Mouse (Mus musculus): ENCODE data around the gene Cntnap5a. TPM values are rescaled to one million over a fixed set of nuclear protein-coding genes. Genes with fewer than 3 reads are reported as not detected.

The Cntnap5a gene
- polyA plus RNA-seq, 1 experiment from 2014 or later: 0.07 TPM

DNA sequence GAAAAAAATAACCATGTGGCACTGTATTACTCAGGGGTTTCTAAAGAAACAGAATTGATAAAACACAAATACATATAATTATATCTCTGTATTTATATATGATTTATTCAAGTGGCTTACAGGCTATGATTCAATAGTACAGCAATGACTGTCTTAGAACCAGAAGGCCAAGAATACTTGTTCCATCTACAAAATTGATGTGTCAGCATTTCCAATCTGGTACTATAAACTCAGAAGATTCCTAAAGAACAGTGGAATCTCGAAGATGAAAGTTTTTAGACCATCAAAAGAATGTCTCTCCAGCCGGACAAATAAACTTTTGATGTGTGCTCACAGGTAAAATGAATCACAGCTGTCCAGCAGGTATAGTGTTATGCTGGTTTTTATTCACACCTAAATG lies 331.2 kb downstream of the Cntnap5a start:
- no peak overlapping the region for H3K27ac ChIP-seq (ENCODE audit: low read depth, low read length)
- no peak overlapping the region for H3K9ac ChIP-seq (ENCODE audit: low read length)
- 71% methylated on average over 2 of the region's 2 CpGs for WGBS
- no peak overlapping the region for H3K4me3 ChIP-seq (ENCODE audit: low read depth, low read length)
- no peaks in the 10 kb centered on the region for H3K9me3 ChIP-seq (ENCODE audit: control insufficient read depth, low read length)
- H3K27me3 ChIP-seq (ENCODE audit: control insufficient read depth, insufficient read depth, low read length): no peaks in the 10 kb centered on the region
- ATAC-seq (ENCODE audit: low FRiP score): no peak
- H3K36me3 ChIP-seq (ENCODE audit: control insufficient read depth, insufficient read depth, low read length): no peaks in the 10 kb centered on the region
- no peak for DNase-seq (ENCODE audit: low spot score, missing footprints)
- H3K4me2 ChIP-seq: no peak overlapping the region
- no peaks in the 10 kb centered on the region for H3K4me1 ChIP-seq (ENCODE audit: control insufficient read depth, insufficient read depth, low read length)

DNA sequence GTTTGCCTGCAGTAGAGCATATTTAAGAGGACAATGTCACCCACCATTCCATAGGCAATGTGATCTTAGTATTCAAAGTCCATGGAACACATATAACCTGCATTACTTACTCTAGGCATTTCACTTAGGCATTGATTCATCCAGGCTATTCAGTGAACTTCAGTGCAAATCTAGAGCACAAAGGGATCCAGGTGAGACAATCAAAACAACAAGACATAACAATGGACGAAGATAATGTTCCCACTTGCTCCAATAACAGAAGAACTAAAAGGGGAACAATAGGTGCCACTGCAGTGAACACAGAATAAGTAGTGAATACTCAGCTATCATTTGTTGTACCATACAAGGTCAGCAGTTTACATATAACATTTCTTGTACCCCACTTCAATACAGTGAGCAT lies 345.1 kb downstream of the Cntnap5a start:
- H3K9ac ChIP-seq (ENCODE audit: low read length): no peak overlapping the region
- H3K4me2 ChIP-seq: no peak overlapping the region
- H3K27me3 ChIP-seq (ENCODE audit: control insufficient read depth, insufficient read depth, low read length): no peaks in the 10 kb centered on the region
- H3K4me3 ChIP-seq (ENCODE audit: low read depth, low read length): no peak overlapping the region
- H3K9me3 ChIP-seq (ENCODE audit: control insufficient read depth, low read length): no peaks in the 10 kb centered on the region
- no peak for DNase-seq (ENCODE audit: low spot score, missing footprints)
- WGBS: 85% methylated on average over 1 of the region's 1 CpGs
- H3K27ac ChIP-seq (ENCODE audit: low read depth, low read length): no peak overlapping the region
- H3K36me3 ChIP-seq (ENCODE audit: control insufficient read depth, insufficient read depth, low read length): no peaks in the 10 kb centered on the region
- H3K4me1 ChIP-seq (ENCODE audit: control insufficient read depth, insufficient read depth, low read length): no peaks in the 10 kb centered on the region
- ATAC-seq (ENCODE audit: low FRiP score): no peak

DNA sequence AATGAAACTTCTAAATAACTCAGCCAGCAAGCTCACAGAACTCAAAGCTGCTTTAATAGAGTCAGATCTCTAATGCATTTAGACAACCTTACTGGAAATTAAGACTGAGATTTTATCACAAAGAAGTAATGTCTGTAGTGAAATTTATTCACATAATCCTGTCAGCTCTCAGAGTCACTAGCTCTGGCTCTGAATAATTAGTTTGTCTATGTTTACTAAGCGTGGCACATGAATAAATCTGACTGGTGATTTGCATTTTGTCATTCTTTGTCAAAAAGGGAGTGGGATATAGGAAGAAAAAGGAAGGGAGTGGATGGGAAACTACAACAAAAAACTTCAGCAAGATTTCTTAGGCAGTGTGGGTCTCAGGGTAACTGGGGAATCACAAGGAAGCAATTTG lies 351.3 kb downstream of the Cntnap5a start:
- ATAC-seq (ENCODE audit: low FRiP score) (peak; percentile 75), DNase-seq (ENCODE audit: low spot score, missing footprints) (no peak)
- Histone ChIP-seq H3K27ac (ENCODE audit: low read depth, low read length) (no peak overlapping the region), H3K4me3 (ENCODE audit: low read depth, low read length) (no peak overlapping the region), H3K27me3 (ENCODE audit: control insufficient read depth, insufficient read depth, low read length) (no peaks in the 10 kb centered on the region), H3K9ac (ENCODE audit: low read length) (no peak overlapping the region), H3K36me3 (ENCODE audit: control insufficient read depth, insufficient read depth, low read length) (no peaks in the 10 kb centered on the region), H3K9me3 (ENCODE audit: control insufficient read depth, low read length) (no peaks in the 10 kb centered on the region), H3K4me1 (ENCODE audit: control insufficient read depth, insufficient read depth, low read length) (no peaks in the 10 kb centered on the region), H3K4me2 (no peak overlapping the region)
- WGBS: 8% methylated on average over 1 of the region's 1 CpGs

DNA sequence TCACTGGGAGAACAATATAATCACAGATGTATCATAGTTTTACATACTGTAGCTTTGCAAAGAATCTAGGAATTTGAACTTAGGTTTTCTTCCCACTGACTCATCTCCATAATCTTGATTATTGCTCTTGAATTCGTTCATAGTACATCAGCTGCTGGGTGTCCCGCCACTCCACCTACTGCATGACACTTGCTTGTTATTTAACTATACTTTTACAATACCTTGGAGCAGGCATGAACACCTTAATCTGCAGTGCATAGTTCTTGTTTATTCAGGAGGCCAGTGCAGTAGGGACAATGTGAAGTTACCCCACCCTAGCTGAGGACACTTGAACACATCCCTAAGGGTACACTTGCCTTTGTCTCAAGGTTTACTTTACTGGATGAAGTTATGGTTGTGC lies 352.3 kb downstream of the Cntnap5a start:
- H3K9me3 ChIP-seq (ENCODE audit: control insufficient read depth, low read length): no peaks in the 10 kb centered on the region
- DNase-seq (ENCODE audit: low spot score, missing footprints) (no peak), ATAC-seq (ENCODE audit: low FRiP score) (no peak; the same call in 1 of the 2 replicates)
- no peaks in the 10 kb centered on the region for H3K36me3 ChIP-seq (ENCODE audit: control insufficient read depth, insufficient read depth, low read length)
- no peak overlapping the region for H3K9ac ChIP-seq (ENCODE audit: low read length)
- no peak overlapping the region for H3K27ac ChIP-seq (ENCODE audit: low read depth, low read length)
- no peaks in the 10 kb centered on the region for H3K4me1 ChIP-seq (ENCODE audit: control insufficient read depth, insufficient read depth, low read length)
- no peak overlapping the region for H3K4me3 ChIP-seq (ENCODE audit: low read depth, low read length)
- H3K4me2 ChIP-seq: no peak overlapping the region
- 83% methylated on average over 2 of the region's 2 CpGs for WGBS
- no peaks in the 10 kb centered on the region for H3K27me3 ChIP-seq (ENCODE audit: control insufficient read depth, insufficient read depth, low read length)

DNA sequence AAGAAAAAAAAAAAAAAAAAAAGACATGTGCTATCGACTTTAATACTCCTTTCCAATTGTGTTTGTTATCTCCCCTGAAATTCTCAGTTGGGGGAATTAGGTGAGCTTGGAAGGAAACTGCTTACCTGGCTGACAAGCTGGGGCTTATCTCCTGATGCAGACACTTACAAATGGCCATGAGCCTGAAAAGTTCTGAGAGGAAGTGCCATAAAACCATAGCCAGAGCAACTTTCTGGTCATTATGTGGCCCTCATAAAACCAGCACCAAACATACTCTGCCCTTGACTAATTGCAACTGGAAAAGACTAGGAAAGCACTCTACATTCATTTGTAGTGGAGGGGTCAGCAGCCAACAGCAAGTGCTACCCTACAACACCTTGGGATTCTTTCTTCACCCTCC lies 359.5 kb downstream of the Cntnap5a start:
- 87% methylated on average over 1 of the region's 1 CpGs for WGBS
- ATAC-seq (ENCODE audit: low FRiP score) (no peak), DNase-seq (ENCODE audit: low spot score, missing footprints) (peak; percentile 21)
- Histone ChIP-seq H3K27me3 (ENCODE audit: control insufficient read depth, insufficient read depth, low read length) (no peaks in the 10 kb centered on the region), H3K36me3 (ENCODE audit: control insufficient read depth, insufficient read depth, low read length) (no peaks in the 10 kb centered on the region), H3K4me2 (no peak overlapping the region), H3K4me1 (ENCODE audit: control insufficient read depth, insufficient read depth, low read length) (no peaks in the 10 kb centered on the region), H3K9me3 (ENCODE audit: control insufficient read depth, low read length) (no peaks in the 10 kb centered on the region), H3K27ac (ENCODE audit: low read depth, low read length) (no peak overlapping the region), H3K9ac (ENCODE audit: low read length) (no peak overlapping the region), H3K4me3 (ENCODE audit: low read depth, low read length) (no peak overlapping the region)

DNA sequence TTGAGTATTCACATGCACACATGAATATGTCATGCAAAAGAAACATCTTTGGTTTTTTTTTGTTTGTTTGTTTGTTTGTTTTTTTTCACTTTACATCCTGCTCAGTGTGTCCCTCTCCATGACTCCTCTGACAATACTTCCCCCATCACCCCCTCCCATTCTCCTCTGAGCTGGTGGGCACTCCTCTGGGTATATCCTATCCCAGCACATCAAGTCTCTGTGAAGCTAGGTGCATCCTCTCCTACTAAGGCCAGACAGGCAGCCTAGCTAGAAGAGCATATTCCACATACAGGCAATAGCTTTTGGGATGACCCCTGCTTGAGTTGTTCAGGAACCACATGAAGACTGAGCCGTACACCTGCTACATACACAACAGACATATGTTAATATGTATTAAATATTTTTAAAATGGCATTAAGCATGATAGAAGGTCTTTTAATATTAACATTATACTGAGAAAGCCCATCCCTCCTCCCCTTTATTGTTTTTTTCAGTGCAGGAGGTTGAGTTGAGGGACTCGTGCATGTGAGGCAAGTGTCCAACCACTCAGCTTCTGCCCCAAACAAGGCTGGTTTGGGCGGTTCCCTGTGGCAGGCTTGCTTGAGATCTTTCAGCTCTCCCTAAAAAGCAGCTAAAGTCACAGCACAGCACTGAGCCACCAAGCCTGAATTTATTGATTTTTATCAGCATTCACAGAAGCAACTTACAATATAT lies 422.6 kb downstream of the Cntnap5a start:
- no peaks in the 10 kb centered on the region for H3K27me3 ChIP-seq (ENCODE audit: control insufficient read depth, insufficient read depth, low read length)
- H3K27ac ChIP-seq (ENCODE audit: low read depth, low read length): no peak overlapping the region
- 89% methylated on average over 3 of the region's 3 CpGs for WGBS
- 0 out of 2 replicates have a peak, but pooled peaks have one; percentile 33 for ATAC-seq (ENCODE audit: low FRiP score)
- H3K4me2 ChIP-seq: no peak overlapping the region
- H3K4me3 ChIP-seq (ENCODE audit: low read depth, low read length): no peak overlapping the region
- DNase-seq (ENCODE audit: low spot score, missing footprints): no peak
- H3K4me1 ChIP-seq (ENCODE audit: control insufficient read depth, insufficient read depth, low read length): no peaks in the 10 kb centered on the region
- H3K9ac ChIP-seq (ENCODE audit: low read length): no peak overlapping the region
- H3K9me3 ChIP-seq (ENCODE audit: control insufficient read depth, low read length): no peaks in the 10 kb centered on the region
- H3K36me3 ChIP-seq (ENCODE audit: control insufficient read depth, insufficient read depth, low read length): no peaks in the 10 kb centered on the region

DNA sequence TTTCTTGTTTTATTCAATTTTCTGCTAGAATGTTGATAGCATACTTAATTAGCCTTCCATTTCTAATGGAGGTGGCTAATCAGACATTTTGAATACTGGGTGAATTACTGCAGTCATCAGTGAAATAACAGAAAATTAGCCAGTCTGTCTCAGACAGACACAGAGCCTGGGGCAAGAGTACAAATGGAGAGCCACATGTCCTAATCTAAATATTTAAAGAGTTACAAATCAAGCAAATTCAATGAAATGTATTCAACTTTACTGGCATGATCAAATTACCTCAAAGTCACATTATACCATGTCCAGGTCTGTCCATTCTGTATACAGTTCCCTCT lies 423.1 kb downstream of the Cntnap5a start:
- Histone ChIP-seq H3K4me2 (no peak overlapping the region), H3K27ac (ENCODE audit: low read depth, low read length) (no peak overlapping the region), H3K4me1 (ENCODE audit: control insufficient read depth, insufficient read depth, low read length) (no peaks in the 10 kb centered on the region), H3K4me3 (ENCODE audit: low read depth, low read length) (no peak overlapping the region), H3K9me3 (ENCODE audit: control insufficient read depth, low read length) (no peaks in the 10 kb centered on the region), H3K9ac (ENCODE audit: low read length) (no peak overlapping the region), H3K36me3 (ENCODE audit: control insufficient read depth, insufficient read depth, low read length) (no peaks in the 10 kb centered on the region), H3K27me3 (ENCODE audit: control insufficient read depth, insufficient read depth, low read length) (no peaks in the 10 kb centered on the region)
- ATAC-seq (ENCODE audit: low FRiP score): no peak
- no peak for DNase-seq (ENCODE audit: low spot score, missing footprints)

DNA sequence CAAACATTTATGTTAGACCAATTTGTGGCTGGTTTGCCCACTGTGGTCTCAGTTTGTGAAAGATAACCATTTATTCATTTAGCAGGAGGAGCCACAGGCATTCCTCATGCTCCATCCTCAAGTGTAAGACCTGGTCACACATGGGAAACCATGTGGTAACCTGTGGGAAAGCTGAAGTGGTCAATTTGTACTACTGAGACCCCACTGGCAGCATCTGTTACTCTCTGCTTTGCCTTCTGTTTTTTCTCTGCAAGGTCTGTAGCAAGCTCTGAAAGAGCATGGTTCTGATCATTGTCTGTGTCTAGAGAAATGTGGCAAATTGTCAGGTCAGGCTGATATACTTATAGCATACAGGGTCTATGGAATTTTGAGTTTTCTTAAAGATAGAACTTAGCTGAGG lies 423.8 kb downstream of the Cntnap5a start:
- DNase-seq (ENCODE audit: low spot score, missing footprints) (no peak), ATAC-seq (ENCODE audit: low FRiP score) (no peak)
- H3K27ac ChIP-seq (ENCODE audit: low read depth, low read length): no peak overlapping the region
- no peaks in the 10 kb centered on the region for H3K4me1 ChIP-seq (ENCODE audit: control insufficient read depth, insufficient read depth, low read length)
- no peaks in the 10 kb centered on the region for H3K27me3 ChIP-seq (ENCODE audit: control insufficient read depth, insufficient read depth, low read length)
- H3K36me3 ChIP-seq (ENCODE audit: control insufficient read depth, insufficient read depth, low read length): no peaks in the 10 kb centered on the region
- no peak overlapping the region for H3K4me3 ChIP-seq (ENCODE audit: low read depth, low read length)
- H3K4me2 ChIP-seq: no peak overlapping the region
- no peaks in the 10 kb centered on the region for H3K9me3 ChIP-seq (ENCODE audit: control insufficient read depth, low read length)
- H3K9ac ChIP-seq (ENCODE audit: low read length): no peak overlapping the region

DNA sequence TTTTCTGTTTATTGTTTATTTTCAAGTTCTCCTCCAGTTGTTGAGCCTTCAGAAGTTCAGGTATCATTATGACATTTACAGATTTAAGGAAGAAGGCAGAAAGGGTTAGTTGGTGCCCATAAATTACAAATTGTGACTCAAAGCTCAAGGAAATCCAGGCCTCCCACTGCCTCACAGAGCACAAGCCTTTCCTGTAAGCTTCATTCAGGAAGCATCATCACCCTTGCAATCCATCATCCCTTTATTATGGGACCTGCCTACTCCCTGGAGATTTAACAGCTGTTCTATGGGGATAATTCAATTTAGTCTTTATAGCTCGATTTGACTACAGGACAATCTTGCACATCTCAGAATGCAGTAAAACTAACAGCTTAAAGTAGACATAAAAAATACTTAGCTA lies 441.2 kb downstream of the Cntnap5a start:
- Histone ChIP-seq H3K4me1 (ENCODE audit: control insufficient read depth, insufficient read depth, low read length) (no peaks in the 10 kb centered on the region), H3K9ac (ENCODE audit: low read length) (no peak overlapping the region), H3K27ac (ENCODE audit: low read depth, low read length) (no peak overlapping the region), H3K27me3 (ENCODE audit: control insufficient read depth, insufficient read depth, low read length) (no peaks in the 10 kb centered on the region), H3K4me2 (no peak overlapping the region), H3K9me3 (ENCODE audit: control insufficient read depth, low read length) (no peaks in the 10 kb centered on the region), H3K4me3 (ENCODE audit: low read depth, low read length) (no peak overlapping the region), H3K36me3 (ENCODE audit: control insufficient read depth, insufficient read depth, low read length) (no peaks in the 10 kb centered on the region)
- 74% methylated on average over 1 of the region's 1 CpGs for WGBS
- no peak for ATAC-seq (ENCODE audit: low FRiP score)
- no peak for DNase-seq (ENCODE audit: low spot score, missing footprints)

DNA sequence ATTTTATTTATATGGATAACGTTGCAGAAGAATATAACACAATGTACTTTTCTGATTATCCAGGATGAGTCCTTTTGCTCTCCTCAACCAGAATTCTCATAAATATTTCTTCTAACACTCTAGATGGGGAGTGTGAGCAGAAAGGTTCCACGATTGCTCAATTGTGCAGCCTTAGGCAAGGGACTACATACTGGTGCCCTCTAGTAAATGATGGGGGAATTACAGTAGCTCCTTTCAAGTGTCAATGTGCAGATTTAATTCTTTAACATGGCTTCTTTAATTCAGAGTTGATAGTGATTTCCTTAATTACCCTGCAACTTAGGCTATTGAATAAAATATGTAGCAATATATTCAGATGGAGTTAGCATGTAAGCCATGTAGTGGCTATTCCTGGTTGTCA lies 442.5 kb downstream of the Cntnap5a start:
- H3K27ac ChIP-seq (ENCODE audit: low read depth, low read length): no peak overlapping the region
- WGBS: 77% methylated on average over 2 of the region's 2 CpGs

More for the DNA sequence above, 442.5 kb downstream of the Cntnap5a start:
- no peaks in the 10 kb centered on the region for H3K36me3 ChIP-seq (ENCODE audit: control insufficient read depth, insufficient read depth, low read length)
- H3K27me3 ChIP-seq (ENCODE audit: control insufficient read depth, insufficient read depth, low read length): no peaks in the 10 kb centered on the region
- no peak overlapping the region for H3K9ac ChIP-seq (ENCODE audit: low read length)
- ATAC-seq (ENCODE audit: low FRiP score): no peak
- H3K4me2 ChIP-seq: no peak overlapping the region
- H3K4me1 ChIP-seq (ENCODE audit: control insufficient read depth, insufficient read depth, low read length): no peaks in the 10 kb centered on the region
- H3K4me3 ChIP-seq (ENCODE audit: low read depth, low read length): no peak overlapping the region
- no peaks in the 10 kb centered on the region for H3K9me3 ChIP-seq (ENCODE audit: control insufficient read depth, low read length)
- DNase-seq (ENCODE audit: low spot score, missing footprints): no peak

Data from midbrain, embryonic 11.5 days (tissue).